Mouse (Mus musculus) spleen, postnatal 14 days (tissue): ENCODE results near the gene Cfap45.
A peak's percentile ranks its signal among the peaks of the same experiment; 100 is the strongest.

Source experiments
- DNase-seq, 2 experiments: peaks; one replicate each; pipeline ENCODE4 v3.0.0; 2021 to 2022; ENCODE audit warnings: low spot score in 2 of 2

The Cfap45 gene

GRCm38 (mm10) chr1:172562641-172563464 is 42.3 kb downstream of the Cfap45 start:
- peak in 1 of 2 experiments; percentile 36 for DNase-seq

- DNase-seq = no peak
These were observed 42.8 kb downstream of the Cfap45 start for GRCm38 (mm10) chr1:172563465-172563828.

- DNase-seq = no peak
These were observed 45.5 kb downstream of the Cfap45 start for GRCm38 (mm10) chr1:172566131-172566530.

GRCm38 (mm10) chr1:172567758-172568157 is 47.2 kb downstream of the Cfap45 start:
- no peak for DNase-seq

GRCm38 (mm10) chr1:172580116-172580515 is 59.5 kb downstream of the Cfap45 start:
- DNase-seq = no peak

GRCm38 (mm10) chr1:172582436-172582835 is 61.8 kb downstream of the Cfap45 start:
- no peak for DNase-seq

- DNase-seq = no peak
These were observed 63.7 kb downstream of the Cfap45 start for GRCm38 (mm10) chr1:172584271-172584670.

GRCm38 (mm10) chr1:172585026-172585425 is 64.4 kb downstream of the Cfap45 start:
- no peak for DNase-seq

GRCm38 (mm10) chr1:172585612-172586567 is 65.3 kb downstream of the Cfap45 start:
- no peak for DNase-seq

GRCm38 (mm10) chr1:172590385-172590784 is 69.8 kb downstream of the Cfap45 start, which contains the start of gene Slamf8:
Gene Slamf8, minus strand, starts transcription at chr1:172590568.
- no peak for DNase-seq

- no peak for DNase-seq
These were observed 72.7 kb downstream of the Cfap45 start for GRCm38 (mm10) chr1:172593321-172593720.

GRCm38 (mm10) chr1:172593956-172594355 is 73.4 kb downstream of the Cfap45 start:
- no peak for DNase-seq

GRCm38 (mm10) chr1:172594495-172594894 is 73.9 kb downstream of the Cfap45 start:
- DNase-seq = no peak
